Mouse (Mus musculus) telencephalon, adult 2 months (tissue): ENCODE measurements around the gene Cmtm3.

Experiments
- DNase-seq: peaks from one replicate; pipeline ENCODE4 v3.0.0-alpha.2; 2011; ENCODE audit warnings: low read depth, low spot score

Cmtm3 gene

DNA sequence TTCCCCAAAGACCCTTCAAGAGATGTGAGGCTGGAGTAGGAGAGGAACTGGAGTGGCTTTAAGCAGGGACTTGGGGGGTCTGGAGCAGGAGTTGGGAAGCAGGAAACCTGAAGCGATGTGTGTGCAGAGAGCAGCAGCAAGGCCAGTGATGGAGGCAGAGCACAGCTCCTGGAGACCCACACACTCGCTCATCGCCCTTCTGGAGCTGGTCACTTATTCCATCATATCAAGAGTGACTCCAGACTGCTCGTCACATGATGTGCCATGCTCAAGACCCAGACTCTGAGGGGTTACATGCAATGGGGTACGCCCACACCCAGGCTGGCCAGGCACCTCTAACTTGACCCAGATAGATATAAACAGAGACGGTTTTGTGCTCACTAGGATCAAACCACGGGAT is 41.1 kb downstream of the Cmtm3 start:
- no peak for DNase-seq

DNA sequence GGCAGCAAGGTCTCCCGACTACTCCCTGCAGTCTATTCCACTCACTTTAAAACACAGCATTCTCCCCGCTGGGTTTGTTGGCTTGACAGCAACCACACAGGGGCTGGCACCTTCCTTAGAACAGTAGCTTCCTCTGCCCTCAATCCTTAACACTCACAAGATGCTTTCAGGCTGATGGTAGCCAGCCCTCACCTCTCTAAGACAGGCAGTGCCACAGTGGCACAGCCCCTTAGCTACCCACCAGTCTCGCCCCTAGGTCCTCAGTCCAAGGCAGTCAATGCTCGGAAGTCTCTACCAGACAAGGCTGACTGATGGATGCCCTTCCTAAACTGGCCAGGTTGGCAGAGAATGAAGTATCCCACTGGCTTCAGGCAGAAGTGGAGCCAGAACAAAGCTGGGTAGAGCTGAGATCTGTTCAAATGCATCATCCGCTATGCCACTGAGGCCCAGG is 41.8 kb downstream of the Cmtm3 start:
- no peak for DNase-seq

DNA sequence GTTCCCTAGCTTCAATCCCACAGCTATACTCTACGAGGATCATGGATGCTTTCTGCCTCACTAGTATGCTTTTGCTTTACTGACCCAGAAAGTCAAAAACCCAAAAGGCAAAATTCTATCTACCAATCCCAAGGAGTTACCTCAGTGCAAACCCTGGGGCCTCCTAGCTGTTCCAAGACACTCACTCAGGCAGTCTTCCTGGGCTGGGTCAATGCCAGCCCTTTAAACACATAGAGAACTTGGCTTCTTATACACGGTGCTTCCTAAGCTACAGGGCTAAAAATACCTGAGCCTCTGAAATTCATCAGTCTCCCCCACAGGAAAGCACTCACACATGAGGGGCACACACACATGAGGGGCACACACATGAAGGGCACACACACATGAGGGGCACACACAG is 44.1 kb downstream of the Cmtm3 start:
- DNase-seq = no peak

DNA sequence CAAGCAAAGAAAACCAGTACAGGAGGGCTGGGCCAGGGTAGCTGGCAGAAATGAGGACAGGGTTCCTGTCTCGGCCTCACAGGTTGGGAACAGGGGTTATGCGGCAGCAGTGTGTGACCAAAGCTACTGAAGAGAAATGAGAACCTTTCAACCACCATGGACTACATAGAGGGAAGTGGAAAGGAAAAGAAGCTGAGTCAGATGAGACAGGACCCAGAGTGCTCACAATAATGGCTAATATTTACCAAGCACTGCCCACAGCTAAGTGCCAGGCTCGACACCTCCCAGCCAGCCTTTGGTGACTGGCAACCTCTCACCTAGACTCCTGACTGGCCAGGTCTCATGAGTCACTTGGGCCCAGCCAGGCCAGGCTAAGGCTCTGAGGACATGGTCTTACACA is 44.8 kb downstream of the Cmtm3 start:
- no peak for DNase-seq

DNA sequence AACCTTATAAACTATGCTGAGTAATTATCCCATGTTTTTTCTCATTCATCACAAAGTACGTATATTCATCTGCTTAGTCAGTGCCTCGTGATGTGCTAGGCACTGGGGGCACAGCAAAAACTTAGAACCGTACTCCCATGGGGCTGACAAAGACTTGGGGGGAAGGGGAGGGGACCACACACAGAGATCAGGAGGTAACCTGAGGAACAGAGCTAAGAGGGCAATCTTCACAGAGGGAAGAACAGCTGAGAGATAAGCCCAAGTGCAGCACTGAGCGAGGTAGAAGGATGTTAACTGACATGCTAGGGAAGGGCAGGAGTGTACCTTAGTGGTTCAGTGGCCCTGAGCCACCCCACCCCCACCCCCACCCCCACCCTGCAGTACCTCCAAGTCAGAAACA is 47.5 kb downstream of the Cmtm3 start:
- DNase-seq = no peak

DNA sequence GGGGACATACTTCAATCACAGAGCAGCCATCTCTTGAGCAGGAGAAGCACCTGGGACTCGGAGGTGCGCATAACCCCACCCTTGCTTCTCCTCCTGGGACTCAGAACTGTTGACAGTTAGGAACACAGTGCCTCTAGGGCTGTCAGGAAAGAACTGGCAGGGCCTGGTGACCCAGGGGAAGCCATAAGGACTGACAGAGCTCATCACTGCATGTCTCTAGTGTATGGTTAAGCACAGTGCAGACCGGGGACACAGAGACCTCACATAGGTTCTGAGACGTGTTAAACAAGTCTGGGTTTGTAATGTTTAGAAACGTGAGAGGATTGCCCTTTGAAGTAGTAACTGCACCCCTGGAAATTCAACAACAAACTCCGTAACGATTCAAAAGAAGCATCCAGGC is 48.3 kb downstream of the Cmtm3 start:
- DNase-seq = no peak

DNA sequence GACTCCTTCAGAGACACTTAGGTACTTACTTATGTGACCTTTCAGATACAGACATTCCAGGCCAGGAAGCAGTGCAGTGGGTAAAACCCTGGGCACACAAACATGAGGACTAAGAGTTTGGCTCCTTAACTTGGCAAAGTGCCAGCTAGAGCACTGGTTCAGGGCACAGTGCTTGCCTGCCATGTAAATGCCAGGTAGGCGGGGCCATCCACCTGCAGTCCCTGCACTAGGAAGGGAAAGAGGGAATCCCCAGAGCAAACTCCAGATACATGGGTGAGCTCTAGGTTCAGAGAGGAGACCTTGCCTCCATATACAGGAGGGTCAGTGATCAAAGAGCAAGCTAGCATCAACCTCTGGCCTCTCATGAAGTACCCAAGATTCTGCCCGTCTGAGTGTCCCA is 48.8 kb downstream of the Cmtm3 start:
- DNase-seq = no peak

DNA sequence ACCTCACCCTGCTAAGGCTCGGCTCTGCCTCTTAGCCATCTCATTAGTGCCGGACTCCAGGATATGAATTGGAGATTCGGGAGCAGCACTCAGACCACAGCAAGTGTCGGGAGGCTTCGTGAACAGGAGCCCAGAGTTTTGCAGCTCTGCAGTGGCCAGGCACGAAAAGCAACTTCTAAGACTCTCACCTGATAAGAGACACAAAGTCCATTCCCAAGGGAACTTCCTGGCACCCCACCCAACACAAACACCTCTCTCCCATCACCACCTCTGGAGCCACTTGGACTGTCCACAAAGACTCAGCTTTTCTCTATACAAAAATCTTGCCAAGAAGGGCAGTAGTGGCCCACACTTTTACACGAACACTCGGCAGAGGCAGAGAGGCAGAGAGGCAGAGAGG is 51.0 kb downstream of the Cmtm3 start:
- DNase-seq = no peak

DNA sequence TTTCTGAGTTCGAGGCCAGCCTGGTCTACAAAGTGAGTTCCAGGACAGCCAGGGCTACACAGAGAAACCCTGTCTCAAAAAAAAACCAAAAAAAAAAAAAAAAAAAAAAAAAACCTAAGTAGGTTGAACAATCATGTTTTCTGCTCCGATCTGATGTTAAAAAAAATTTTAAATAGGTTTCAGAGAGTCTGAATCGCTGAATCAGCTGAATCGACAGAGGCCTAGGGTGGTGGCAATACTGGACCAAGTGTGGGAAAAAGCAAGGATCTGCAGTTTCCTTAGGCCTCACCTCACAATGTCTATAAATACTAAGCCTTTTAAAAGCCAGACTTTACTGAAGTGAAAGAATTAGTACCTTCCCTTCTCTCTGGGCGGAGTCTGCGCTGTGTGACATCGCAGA is 53.9 kb downstream of the Cmtm3 start:
- DNase-seq = no peak

DNA sequence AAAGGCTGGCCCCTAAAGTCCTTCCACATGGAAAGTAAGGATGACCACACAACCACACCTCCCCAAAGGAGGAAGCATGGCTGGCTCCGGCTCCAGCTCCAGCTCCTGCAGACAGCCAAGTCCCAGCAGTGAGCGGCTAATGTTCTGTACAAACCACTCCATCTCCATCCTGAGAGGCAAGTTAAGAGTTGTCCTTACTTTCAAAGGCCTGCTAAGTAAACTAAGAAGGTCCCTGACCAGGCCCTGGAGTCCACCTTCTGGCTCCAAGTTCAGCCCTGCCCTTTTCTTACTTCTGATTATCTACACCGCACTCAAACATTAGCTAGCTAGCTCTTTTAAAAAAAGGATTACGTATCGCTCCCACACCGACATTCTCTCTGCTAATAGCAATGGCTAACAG is 54.6 kb downstream of the Cmtm3 start:
- DNase-seq = no peak

DNA sequence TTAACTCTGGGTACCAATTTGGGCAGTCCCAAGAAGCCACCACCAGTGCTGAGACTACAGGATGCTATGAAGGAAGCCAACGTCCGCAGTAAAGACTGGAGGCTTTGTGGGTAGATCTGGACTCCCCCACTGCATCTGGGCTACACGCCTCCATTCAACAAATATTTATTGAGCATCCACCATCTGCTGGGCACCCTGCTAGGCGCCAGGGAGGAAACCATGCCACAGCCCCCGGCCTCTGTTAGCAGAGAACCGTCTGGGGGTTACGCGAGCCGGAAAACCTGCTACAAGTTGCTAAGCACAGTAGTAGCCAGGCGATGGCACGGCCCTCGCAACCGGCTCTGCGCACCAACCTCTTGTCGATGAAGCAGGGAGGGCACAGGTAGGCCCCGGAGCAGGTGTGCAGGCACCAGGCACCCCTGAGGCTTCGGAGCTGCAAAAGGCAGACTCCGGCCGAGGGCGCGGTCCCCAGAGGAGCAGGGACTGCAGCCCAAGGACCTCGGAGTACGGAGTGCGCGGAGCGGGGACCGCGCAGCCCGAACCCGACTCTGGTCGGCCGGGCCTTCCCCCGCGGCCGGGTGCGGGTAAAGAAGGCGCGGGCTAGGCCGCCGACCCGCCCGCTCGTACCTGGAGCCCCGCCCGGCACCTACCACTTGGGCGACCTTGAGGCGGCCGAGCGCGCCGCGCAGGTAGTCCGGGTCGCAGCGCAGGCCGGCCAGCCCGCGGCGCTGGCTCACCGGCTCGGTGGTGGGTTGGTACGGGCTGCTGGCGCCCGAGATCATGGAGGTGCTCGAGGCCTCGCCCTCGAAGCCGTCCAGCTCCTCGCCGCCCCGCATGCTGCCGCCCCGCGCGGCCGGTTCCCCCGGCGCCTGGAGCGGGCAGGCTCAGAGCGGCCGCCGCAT is 55.8 kb downstream of the Cmtm3 start:
- DNase-seq = no peak

DNA sequence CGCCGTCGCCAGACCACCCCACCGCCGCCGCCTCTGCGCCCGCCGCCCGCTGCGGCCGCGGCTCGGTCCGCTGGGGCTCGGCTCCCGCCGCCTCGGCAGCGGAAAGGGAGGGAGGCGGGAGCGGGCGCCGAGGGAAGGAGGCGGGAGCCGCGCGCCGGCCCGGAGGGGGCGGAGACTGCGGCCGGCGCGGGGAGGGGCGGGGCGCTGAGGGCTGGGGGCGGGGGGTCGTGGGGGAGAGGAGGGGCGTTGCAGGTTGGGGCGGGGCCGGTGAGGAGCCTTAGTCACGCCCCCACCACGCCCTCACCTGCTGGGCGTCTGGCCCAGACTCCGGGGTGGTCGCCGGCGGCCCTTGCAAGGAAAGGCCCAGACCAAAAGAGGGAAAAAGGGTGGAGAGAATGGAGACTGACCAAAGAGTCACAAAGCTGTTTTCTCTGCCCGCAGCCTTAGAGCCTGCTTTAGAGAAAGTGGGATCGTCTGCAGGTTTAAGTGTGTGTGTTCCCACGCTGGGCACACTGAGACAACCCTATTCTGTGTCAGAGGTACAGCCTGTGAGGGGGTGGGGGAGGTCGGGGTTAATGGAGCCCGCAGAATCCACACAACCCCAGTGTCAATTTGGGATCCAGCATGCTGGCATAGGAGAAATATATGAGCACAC is 56.6 kb downstream of the Cmtm3 start, which contains the start of gene Cmtm4:
TSS of gene Cmtm4 (minus strand) at position 105 of the 655 bp plus-strand sequence.
- DNase-seq = no peak
